Comparison of ENCODE assay signal across 7 mouse cellular contexts in the genomic region with DNA sequence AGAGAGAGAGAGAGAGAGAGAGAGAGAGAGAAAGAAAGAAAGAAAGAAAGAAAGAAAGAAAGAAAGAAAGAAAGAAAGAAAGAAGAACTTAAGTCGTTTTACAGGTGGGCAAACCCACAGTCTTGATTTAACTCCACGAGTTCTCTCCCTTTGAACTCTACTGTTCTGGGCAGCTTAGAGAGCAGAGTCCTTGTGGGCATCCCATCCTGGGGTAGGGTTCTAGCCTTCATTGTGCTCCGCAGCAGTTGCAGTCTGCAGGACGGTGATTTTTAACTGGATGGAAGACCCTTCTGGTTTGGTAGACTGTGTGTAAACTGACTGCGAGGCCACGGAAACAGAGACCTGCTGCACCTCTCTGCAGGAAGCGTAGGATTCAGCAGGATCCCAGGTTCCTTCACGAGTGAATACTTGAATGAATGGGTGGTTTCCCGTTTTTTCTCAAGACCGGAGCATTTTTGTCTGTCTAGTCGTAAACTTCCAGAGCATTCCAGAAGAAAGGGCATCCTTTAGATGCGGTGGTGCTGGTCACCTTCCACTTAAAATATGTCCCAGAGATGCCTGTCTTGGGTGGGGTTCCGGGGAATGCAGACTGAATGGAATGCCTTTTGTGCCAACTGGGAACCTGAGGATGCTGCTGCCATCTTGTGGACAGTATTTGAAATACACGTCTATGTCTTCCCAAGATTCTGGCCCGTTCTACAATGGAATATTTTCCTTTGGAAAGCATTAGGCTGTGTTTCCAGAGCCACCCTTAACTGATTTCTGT.
DNase-seq lines count a peak whose midpoint lies in the region; ATAC-seq and TF ChIP-seq lines count a peak whose summit lies in the region.

No protein-coding gene starts in this region.

- H3K9me3 ChIP-seq in forebrain, embryonic 10.5 days: no peaks in the 10 kb centered on the region
- no peaks in the 10 kb centered on the region for H3K9me3 ChIP-seq in hindbrain, embryonic 10.5 days
- no peaks in the 10 kb centered on the region for H3K9me3 ChIP-seq in lung, postnatal 0 days (ENCODE audit: low read length)

- H3K36me3 ChIP-seq in forebrain, embryonic 10.5 days (replicated peaks): no peaks in the 10 kb centered on the region
- no peaks in the 10 kb centered on the region for H3K36me3 ChIP-seq in hindbrain, embryonic 10.5 days
- no peaks in the 10 kb centered on the region for H3K36me3 ChIP-seq in lung, postnatal 0 days (ENCODE audit: insufficient read depth, low read length)

- 17% methylated on average over 15 of the region's 15 CpGs for WGBS in forebrain, embryonic 10.5 days
- WGBS in hindbrain, embryonic 10.5 days: 17% methylated on average over 15 of the region's 15 CpGs
- WGBS in lung, postnatal 0 days: 13% methylated on average over 15 of the region's 15 CpGs

- peak; percentile 92 for DNase-seq in NIH3T3 (ENCODE audit: low read depth)
- peak; percentile 57 for DNase-seq in brain, embryonic 18.5 days (ENCODE audit: low read depth, low spot score)
- peak; percentile 69 for DNase-seq in forebrain, embryonic 10.5 days (ENCODE audit: extremely low spot score, low spot score)
- peak; percentile 66 for DNase-seq in hindbrain, embryonic 10.5 days (ENCODE audit: low spot score)
- peak; percentile 75 for DNase-seq in layer of hippocampus, postnatal 10 days (ENCODE audit: low spot score in 2 of 2)
- peak; percentile 88 for DNase-seq in lung, postnatal 0 days (ENCODE audit: low spot score)
- DNase-seq in right cerebral cortex, postnatal 10 days (ENCODE audit: low spot score in 2 of 2): peak; percentile 74 to 76

- peak; percentile 79 for TF ChIP-seq EP300 in lung, postnatal 0 days (IDR thresholded peaks at IDR 0.05)

- H3K27me3 ChIP-seq in forebrain, embryonic 10.5 days (ENCODE audit: poor library complexity, severe bottlenecking): peaks cover 99% of the 10 kb centered on the region
- peaks cover 64% of the 10 kb centered on the region for H3K27me3 ChIP-seq in hindbrain, embryonic 10.5 days (ENCODE audit: insufficient read depth, poor library complexity, severe bottlenecking)
- H3K27me3 ChIP-seq in lung, postnatal 0 days (replicated peaks; ENCODE audit: insufficient read depth, low read length): no peaks in the 10 kb centered on the region

- H3K4me3 ChIP-seq in forebrain, embryonic 10.5 days: peak overlapping the region; percentile 29
- H3K4me3 ChIP-seq in hindbrain, embryonic 10.5 days: peak overlapping the region; percentile 38
- H3K4me3 ChIP-seq in lung, postnatal 0 days (ENCODE audit: low read depth, low read length): no peak overlapping the region

- TF ChIP-seq CTCF in lung, postnatal 0 days (IDR thresholded peaks at IDR 0.05): peak; percentile 85

- no peak overlapping the region for H3K27ac ChIP-seq in forebrain, embryonic 10.5 days
- H3K27ac ChIP-seq in hindbrain, embryonic 10.5 days: peak overlapping the region; percentile 71
- no peak overlapping the region for H3K27ac ChIP-seq in lung, postnatal 0 days (ENCODE audit: low read length)

- H3K4me1 ChIP-seq in forebrain, embryonic 10.5 days: peaks cover 23% of the 10 kb centered on the region
- H3K4me1 ChIP-seq in hindbrain, embryonic 10.5 days (replicated peaks): peaks cover 19% of the 10 kb centered on the region
- no peaks in the 10 kb centered on the region for H3K4me1 ChIP-seq in lung, postnatal 0 days (ENCODE audit: insufficient read depth, low read depth, low read length)

- no peak overlapping the region for H3K9ac ChIP-seq in lung, postnatal 0 days (replicated peaks; ENCODE audit: low read depth)

- H3K4me2 ChIP-seq in lung, postnatal 0 days (replicated peaks; ENCODE audit: low read depth, low read length): peak overlapping the region; percentile 34; the same call in 1 of the 2 replicates

- ATAC-seq in lung, postnatal 0 days: peak; percentile 88
